15 mouse cellular contexts compared by ENCODE assay signal in the genomic region with DNA sequence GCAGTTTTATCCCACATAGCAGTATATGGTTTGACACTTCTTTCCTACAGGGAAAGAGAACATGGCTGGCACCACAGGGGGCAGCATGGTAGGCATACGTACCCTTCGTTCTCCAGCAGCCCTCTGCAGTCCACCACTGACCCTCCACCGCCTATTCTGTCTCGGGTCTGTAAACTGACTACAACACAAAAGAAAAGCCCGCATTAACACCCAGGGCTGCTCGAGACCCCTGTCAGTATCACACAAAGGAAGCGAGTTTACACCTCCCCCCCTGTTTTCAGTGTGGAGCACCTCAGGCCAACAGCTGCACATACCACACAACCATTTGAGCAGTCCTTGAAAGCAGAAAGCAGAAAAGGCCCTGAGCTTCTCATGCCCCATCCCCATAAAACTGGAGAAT.
DNase-seq lines count a peak whose midpoint lies in the region; ATAC-seq and TF ChIP-seq lines count a peak whose summit lies in the region.
"Had no signal": no experiment of that assay in that cellular context is flagged by ENCODE, and none has a peak within 500 bp of the region (broad histone marks: within the 10 kb centered on the region; RNA-seq: fewer than 3 reads in every experiment).

No protein-coding gene starts in this region.

- no peak overlapping the region for H3K4me2 ChIP-seq in limb, embryonic 12.5 days
- H3K4me2 ChIP-seq in limb, embryonic 14.5 days (replicated peaks; ENCODE audit: low read depth, low read length, severe bottlenecking), result no peak overlapping the region
- H3K4me2 ChIP-seq: kidney, embryonic 15.5 days had no signal

- H3K4me1 ChIP-seq in heart, adult 2 months (ENCODE audit: control insufficient read depth, insufficient read depth, low read length), result 0 out of 2 replicates have a peak, but pooled peaks cover 1% of the 10 kb centered on the region
- peaks cover 13% of the 10 kb centered on the region for H3K4me1 ChIP-seq in limb, embryonic 12.5 days (replicated peaks)
- 0 out of 2 replicates have a peak, but pooled peaks cover 7% of the 10 kb centered on the region for H3K4me1 ChIP-seq in limb, embryonic 10.5 days
- H3K4me1 ChIP-seq in limb, embryonic 14.5 days (ENCODE audit: control insufficient read depth, insufficient read depth, low read length), result peaks cover 7% of the 10 kb centered on the region; the same call in 1 of the 2 replicates

- H3K4me3 ChIP-seq in heart, adult 2 months, result no peak overlapping the region
- no peak overlapping the region for H3K4me3 ChIP-seq in limb, embryonic 12.5 days (replicated peaks)
- H3K4me3 ChIP-seq in limb, embryonic 10.5 days, result no peak overlapping the region
- H3K4me3 ChIP-seq in limb, embryonic 14.5 days (replicated peaks; ENCODE audit: low read length), result no peak overlapping the region
- H3K4me3 ChIP-seq: heart, embryonic 15.5 days; kidney, embryonic 15.5 days had no signal

- H3K27ac ChIP-seq in heart, adult 2 months, result peak overlapping the region; percentile 13; the same call in 1 of the 2 replicates
- 0 out of 2 replicates have a peak overlapping the region, but pooled peaks have one; percentile 41 for H3K27ac ChIP-seq in limb, embryonic 12.5 days
- no peak overlapping the region; the same call in 1 of the 2 replicates for H3K27ac ChIP-seq in limb, embryonic 10.5 days
- H3K27ac ChIP-seq in limb, embryonic 14.5 days (replicated peaks; ENCODE audit: low read depth, low read length), result no peak overlapping the region
- H3K27ac ChIP-seq: kidney, embryonic 15.5 days had no signal

- no peaks in the 10 kb centered on the region for H3K9me3 ChIP-seq in limb, embryonic 12.5 days
- no peaks in the 10 kb centered on the region for H3K9me3 ChIP-seq in limb, embryonic 10.5 days (replicated peaks)
- no peaks in the 10 kb centered on the region for H3K9me3 ChIP-seq in limb, embryonic 14.5 days (ENCODE audit: control insufficient read depth, low read length)
- H3K9me3 ChIP-seq: heart, embryonic 15.5 days; kidney, embryonic 15.5 days had no signal

- no peak for TF ChIP-seq CTCF in heart, adult 2 months (IDR thresholded peaks at IDR 0.05)

- 85% methylated on average over 7 of the region's 7 CpGs for WGBS in heart, adult 2 months
- 69% methylated on average over 7 of the region's 7 CpGs for WGBS in limb, embryonic 12.5 days
- 74% methylated on average over 7 of the region's 7 CpGs for WGBS in limb, embryonic 10.5 days
- 63% methylated on average over 7 of the region's 7 CpGs for WGBS in limb, embryonic 14.5 days

- no peak for DNase-seq in heart, adult 2 months
- no peak for DNase-seq in heart, postnatal 25 days (ENCODE audit: low spot score)
- DNase-seq in limb, embryonic 10.5 days (ENCODE audit: low spot score), result no peak
- peak; percentile 40 for DNase-seq in embryo, embryonic 11 days
- no peak for DNase-seq in limb, embryonic 14.5 days (ENCODE audit: low spot score)
- no peak for DNase-seq in B cell, adult 2 months
- DNase-seq in adrenal gland, adult 2 months, result no peak
- DNase-seq: cerebellum, adult 9-11 months; gastrocnemius, postnatal 10 days; left cerebral cortex, postnatal 4 days; lung, postnatal 36 days; retina, postnatal 1 day had no signal

- no peak for TF ChIP-seq EP300 in heart, adult 2 months (IDR thresholded peaks at IDR 0.05; ENCODE audit: insufficient read depth, low read depth, low read length)

- TF ChIP-seq POLR2A in heart, adult 2 months (IDR thresholded peaks at IDR 0.05; ENCODE audit: insufficient read depth, low read depth, low read length), result no peak
- no peak for TF ChIP-seq POLR2A in limb, embryonic 14.5 days (IDR thresholded peaks at IDR 0.05; ENCODE audit: borderline replicate concordance, extremely low read depth, insufficient read depth, insufficient read length)

- ATAC-seq in limb, embryonic 12.5 days (ENCODE audit: insufficient number of reproducible peaks, insufficient read depth, low FRiP score, low TSS enrichment, low read depth), result 0 out of 2 replicates have a peak, but pooled peaks have one; percentile 23
- peak; percentile 80 for ATAC-seq in limb, embryonic 14.5 days (ENCODE audit: low FRiP score, low read depth)

- H3K36me3 ChIP-seq in heart, adult 2 months (ENCODE audit: control insufficient read depth, insufficient read depth, low read length), result no peaks in the 10 kb centered on the region; the same call in 1 of the 2 replicates
- H3K36me3 ChIP-seq in limb, embryonic 12.5 days, result peaks cover 81% of the 10 kb centered on the region
- H3K36me3 ChIP-seq in limb, embryonic 10.5 days, result peaks cover 82% of the 10 kb centered on the region
- H3K36me3 ChIP-seq in limb, embryonic 14.5 days (ENCODE audit: control insufficient read depth, insufficient read depth, low read length), result peaks cover 72% of the 10 kb centered on the region

- H3K79me2 ChIP-seq in heart, adult 2 months (replicated peaks; ENCODE audit: control insufficient read depth, insufficient read depth, low read length), result no peaks in the 10 kb centered on the region

- H3K9ac ChIP-seq in heart, adult 2 months (ENCODE audit: low read depth, low read length), result no peak overlapping the region
- H3K9ac ChIP-seq in limb, embryonic 12.5 days (replicated peaks), result no peak overlapping the region
- no peak overlapping the region for H3K9ac ChIP-seq in limb, embryonic 14.5 days (ENCODE audit: low read depth, low read length, severe bottlenecking)
- H3K9ac ChIP-seq: heart, embryonic 15.5 days; kidney, embryonic 15.5 days had no signal

- intact Hi-C loops in heart, adult 2 months (cut with DNase I), result no loop called here
- intact Hi-C loops in heart, postnatal 25 days (cut with DNase I), result no loop called here

- no peaks in the 10 kb centered on the region for H3K27me3 ChIP-seq in heart, adult 2 months (ENCODE audit: control insufficient read depth, insufficient read depth, low read length)
- H3K27me3 ChIP-seq in limb, embryonic 12.5 days, result no peaks in the 10 kb centered on the region
- no peaks in the 10 kb centered on the region for H3K27me3 ChIP-seq in limb, embryonic 10.5 days (ENCODE audit: low read depth, poor library complexity, severe bottlenecking)
- H3K27me3 ChIP-seq in limb, embryonic 14.5 days (ENCODE audit: control insufficient read depth, insufficient read depth, low read length), result no peaks in the 10 kb centered on the region
- H3K27me3 ChIP-seq: heart, embryonic 15.5 days; kidney, embryonic 15.5 days had no signal

Comparison
In these comparisons a context has a peak if more than half of its experiments do, and no peak if none do; other contexts are left out.
1. H3K27ac ChIP-seq: peak in heart, adult 2 months (single experiment) and limb, embryonic 12.5 days (single experiment); none in limb, embryonic 10.5 days (single experiment) and limb, embryonic 14.5 days (single experiment).